Mouse (Mus musculus) CH12.LX (cell line): ENCODE results near the gene Pon3. TPM values are rescaled to one million over a fixed set of nuclear protein-coding genes. Genes with fewer than 3 reads are reported as not detected.
A peak's percentile ranks its signal among the peaks of the same experiment; 100 is the strongest.

Source experiments
- DNase-seq: peaks from one replicate; pipeline ENCODE4 v3.0.0-alpha.2; 2013; ENCODE audit errors: extremely low read depth
- H3K27ac ChIP-seq: 2 replicates; pipeline ENCODE4 v1.5.1; 2012; ENCODE audit warnings: low read depth, mild to moderate bottlenecking, control low read depth, moderate library complexity; ENCODE audit not compliant: insufficient read depth
- H3K27me3 ChIP-seq: replicated peaks from 2 replicates; pipeline ENCODE3; 2012; ENCODE audit warnings: inconsistent platforms
- H3K36me3 ChIP-seq, 2 experiments: replicated peaks in 1 of 2; 2 replicates each; pipeline versions ENCODE3 to v1.6.1; 2012; ENCODE audit warnings: inconsistent platforms in 1 of 2, low read length in 1 of 2, mild to moderate bottlenecking in 1 of 2, mixed read lengths in 1 of 2, moderate library complexity in 1 of 2; ENCODE audit not compliant: control insufficient read depth in 1 of 2, insufficient read depth in 1 of 2
- H3K4me1 ChIP-seq, 2 experiments: 2 replicates each; pipeline ENCODE4 v1.6.1; 2012; ENCODE audit warnings: inconsistent platforms in 1 of 2, moderate library complexity in 1 of 2; ENCODE audit not compliant: insufficient read depth in 2 of 2, control insufficient read depth in 1 of 2
- H3K4me2 ChIP-seq: 2 replicates; pipeline ENCODE4 v1.6.1; 2012; ENCODE audit warnings: low read depth, mild to moderate bottlenecking, control low read depth; ENCODE audit not compliant: poor library complexity, insufficient read depth, severe bottlenecking
- H3K4me3 ChIP-seq, 3 experiments: fragments of 150-350 bp in 1 of 3; sonication (generic) in 1 of 3; replicated peaks in 1 of 3; 2 replicates each; pipeline versions ENCODE3 to v1.5.1; 2011 to 2012; ENCODE audit warnings: low read depth in 2 of 3, low read length in 2 of 3, mild to moderate bottlenecking in 2 of 3, moderate library complexity in 2 of 3, control low read depth in 1 of 3, improper control_type of control experiment in 1 of 3, inconsistent platforms in 1 of 3, mixed read lengths in 1 of 3; ENCODE audit not compliant: poor library complexity in 1 of 3
- H3K79me2 ChIP-seq: replicated peaks from 2 replicates; pipeline ENCODE4 v1.6.1; 2012; ENCODE audit warnings: mild to moderate bottlenecking, moderate library complexity; ENCODE audit not compliant: control insufficient read depth, poor library complexity, insufficient read depth, severe bottlenecking; ENCODE audit errors: extremely low read depth
- H3K9ac ChIP-seq: 2 replicates; pipeline ENCODE4 v1.6.1; 2012; ENCODE audit warnings: low read depth, mild to moderate bottlenecking, control low read depth, moderate library complexity; ENCODE audit not compliant: insufficient read depth
- H3K9me3 ChIP-seq: replicated peaks from 2 replicates; pipeline ENCODE3; 2012; ENCODE audit warnings: low read length, inconsistent platforms, mixed read lengths
- BHLHE40 ChIP-seq: IDR thresholded peaks from 2 replicates; pipeline ENCODE4 v1.6.1; 2011; ENCODE audit warnings: mild to moderate bottlenecking, low read depth, low read length, improper control_type of control experiment
- CHD2 ChIP-seq: IDR thresholded peaks from 2 replicates; pipeline ENCODE4 v1.6.1; 2011; ENCODE audit warnings: low read length, improper control_type of control experiment
- EP300 ChIP-seq: IDR thresholded peaks from 2 replicates; pipeline ENCODE4 v1.6.1; 2011; ENCODE audit warnings: low read length, improper control_type of control experiment
- ETS1 ChIP-seq: conservative IDR thresholded peaks from 2 replicates; pipeline ENCODE4 v1.6.1; 2012; ENCODE audit warnings: low read depth, mild to moderate bottlenecking, inconsistent platforms, low read length, improper control_type of control experiment, moderate library complexity
- GABPA ChIP-seq: IDR thresholded peaks from 2 replicates; pipeline ENCODE4 v1.6.1; 2012; ENCODE audit warnings: low read depth, low read length, improper control_type of control experiment, inconsistent platforms; ENCODE audit not compliant: insufficient replicate concordance
- HCFC1 ChIP-seq: IDR thresholded peaks from 2 replicates; pipeline ENCODE4 v1.6.1; 2012; ENCODE audit warnings: low read depth, mild to moderate bottlenecking, inconsistent platforms, low read length, improper control_type of control experiment
- IRF4 ChIP-seq: IDR thresholded peaks from 2 replicates; pipeline ENCODE4 v1.6.1; 2014; ENCODE audit warnings: low read depth, mild to moderate bottlenecking, inconsistent platforms, low read length, improper control_type of control experiment
- JUN ChIP-seq: IDR thresholded peaks from 2 replicates; pipeline ENCODE4 v1.6.1; 2011; ENCODE audit warnings: low read depth, mild to moderate bottlenecking, low read length, improper control_type of control experiment, moderate library complexity; ENCODE audit not compliant: insufficient read depth
- MAFK ChIP-seq: IDR thresholded peaks from 2 replicates; pipeline ENCODE4 v1.6.1; 2011; ENCODE audit warnings: low read length, improper control_type of control experiment; ENCODE audit not compliant: insufficient replicate concordance
- MAX ChIP-seq: IDR thresholded peaks from 2 replicates; pipeline ENCODE4 v1.6.1; 2011; ENCODE audit warnings: low read length, improper control_type of control experiment
- MEF2A ChIP-seq: IDR thresholded peaks from 2 replicates; pipeline ENCODE4 v1.6.1; 2014; ENCODE audit warnings: low read depth, mild to moderate bottlenecking, inconsistent platforms, low read length, improper control_type of control experiment, borderline replicate concordance
- MXI1 ChIP-seq: IDR thresholded peaks from 2 replicates; pipeline ENCODE4 v1.6.1; 2011; ENCODE audit warnings: mild to moderate bottlenecking, low read depth, low read length, improper control_type of control experiment
- MYC ChIP-seq: IDR thresholded peaks from 2 replicates; pipeline ENCODE4 v1.6.1; 2011; ENCODE audit warnings: low read depth, mild to moderate bottlenecking, improper control_type of control experiment, low read length
- NELFE ChIP-seq: IDR thresholded peaks from 2 replicates; pipeline ENCODE4 v1.6.1; 2011; ENCODE audit warnings: low read depth, low read length, improper control_type of control experiment
- POLR2A ChIP-seq: IDR thresholded peaks from 2 replicates; pipeline ENCODE4 v1.6.1; 2011; ENCODE audit warnings: low read depth, mild to moderate bottlenecking, improper control_type of control experiment, low read length
- RAD21 ChIP-seq: IDR thresholded peaks from 2 replicates; pipeline ENCODE4 v1.6.1; 2011; ENCODE audit warnings: low read depth, mild to moderate bottlenecking, low read length, improper control_type of control experiment, moderate library complexity
- SIN3A ChIP-seq: IDR thresholded peaks from 2 replicates; pipeline ENCODE4 v1.6.1; 2012; ENCODE audit warnings: low read length, improper control_type of control experiment, inconsistent platforms
- TCF12 ChIP-seq: IDR thresholded peaks from 2 replicates; pipeline ENCODE4 v1.6.1; 2014; ENCODE audit warnings: low read depth, mild to moderate bottlenecking, inconsistent platforms, low read length, improper control_type of control experiment
- UBTF ChIP-seq: IDR thresholded peaks from 2 replicates; pipeline ENCODE4 v1.6.1; 2012; ENCODE audit warnings: low read depth, mild to moderate bottlenecking, inconsistent platforms, low read length, improper control_type of control experiment, moderate library complexity
- USF1 ChIP-seq: IDR thresholded peaks from 2 replicates; pipeline ENCODE4 v1.6.1; 2014; ENCODE audit warnings: low read depth, mild to moderate bottlenecking, inconsistent platforms, low read length, improper control_type of control experiment
- USF2 ChIP-seq: conservative IDR thresholded peaks from 2 replicates; pipeline ENCODE4 v1.6.1; 2011; ENCODE audit warnings: low read depth, low read length, improper control_type of control experiment
- ZKSCAN1 ChIP-seq: IDR thresholded peaks from 2 replicates; pipeline ENCODE4 v1.6.1; 2012; ENCODE audit warnings: low read depth, inconsistent platforms, low read length, improper control_type of control experiment, borderline replicate concordance
- ZMIZ1 ChIP-seq: IDR thresholded peaks from 2 replicates; pipeline ENCODE4 v1.6.1; 2012; ENCODE audit warnings: low read depth, mild to moderate bottlenecking, inconsistent platforms, low read length, improper control_type of control experiment
- ZNF384 ChIP-seq: IDR thresholded peaks from 2 replicates; pipeline ENCODE4 v1.6.1; 2012; ENCODE audit warnings: low read depth, low read length, improper control_type of control experiment, inconsistent platforms
- dilution Hi-C: fragments of 300-500 bp; cut with MboI; formaldehyde crosslinking; loops from 2 replicates; pipeline ENCODE4 v1.14.3; 2020; ENCODE audit warnings: low sequenced_read_pairs; ENCODE audit not compliant: extremely low pct_unique_long_range_greater_than_20kb, extremely low pct_ligation_motif_present
- in situ Hi-C: fragments of 300-500 bp; cut with MboI; formaldehyde crosslinking; loops from 3 replicates; pipeline ENCODE4 v1.14.3; 2019; ENCODE audit warnings: low sequenced_read_pairs, low pct_ligation_motif_present, low pct_unique_long_range_greater_than_20kb, mixed read lengths
- polyA plus RNA-seq: library from polyadenylated mRNA; unstranded; fragments of >175 nt; gene quantifications from 2 replicates; pipeline ENCODE4 v1.2.1, GENCODE M21; 2012; ENCODE audit warnings: low read depth; ENCODE audit not compliant: insufficient read length
- total RNA-seq, 2 experiments: library from RNA; depleted of rRNA; stranded (reverse); fragments of 300-350 nt in 1 of 2; fragments of >200 nt in 1 of 2; gene quantifications; 2 replicates each; pipeline ENCODE4 v1.2.3; 2012 to 2014

Gene Pon3
- total and polyA plus RNA-seq, 3 experiments = 13.4 to 33.1 (median 27.5) TPM

DNA sequence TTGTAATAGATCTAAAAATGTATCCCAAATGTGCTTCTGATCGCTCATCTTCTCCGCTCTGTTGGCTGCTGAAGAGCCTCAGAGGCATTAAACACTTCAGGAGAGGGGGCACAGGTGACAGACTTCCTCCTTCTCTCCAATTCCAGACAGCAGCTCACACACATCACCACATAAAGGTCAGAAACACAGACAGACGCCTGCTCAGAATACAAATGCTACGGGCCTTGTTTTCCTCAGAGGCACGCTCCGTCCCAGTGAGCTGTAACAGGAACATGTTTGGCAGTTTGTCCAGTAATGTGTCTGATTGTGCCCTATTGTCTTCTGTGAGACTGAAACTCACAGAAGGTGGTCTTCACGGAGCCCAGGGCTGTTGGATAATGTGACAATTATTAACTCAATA lies 26.3 kb upstream of the Pon3 start:
- Histone ChIP-seq H3K4me1 (peaks cover 4 to 53% of the 10 kb centered on the region in 2 experiments), H3K4me2 (no peak overlapping the region), H3K9me3 (no peaks in the 10 kb centered on the region), H3K9ac (no peak overlapping the region), H3K27ac (no peak overlapping the region), H3K79me2 (no peaks in the 10 kb centered on the region), H3K36me3 (peaks cover 7 to 46% of the 10 kb centered on the region in 2 experiments), H3K4me3 (no peak overlapping the region), H3K27me3 (no peaks in the 10 kb centered on the region)
- TF ChIP-seq JUN (no peak), NELFE (no peak)
- dilution Hi-C loops (no loop called here), in situ Hi-C loops (no loop called here)
- DNase-seq = no peak

GRCm38 (mm10) chr6:5280576-5281305 lies 24.7 kb upstream of the Pon3 start:
- peaks cover 7 to 53% of the 10 kb centered on the region in 2 experiments for H3K36me3 ChIP-seq
- H3K4me1 ChIP-seq = peaks cover 4 to 51% of the 10 kb centered on the region in 2 experiments
- TF ChIP-seq UBTF (no peak), ZMIZ1 (no peak), MEF2A (peak; percentile 82), MAFK (0 out of 2 replicates have a peak, but pooled peaks have one; percentile 61), USF1 (peak; percentile 43), SIN3A (peak; percentile 15; the same call in 1 of the 2 replicates), RAD21 (no peak; the same call in 1 of the 2 replicates), MAX (peak; percentile 65; the same call in 1 of the 2 replicates), ZNF384 (no peak), MYC (peak; percentile 25; the same call in 1 of the 2 replicates), MXI1 (no peak; the same call in 1 of the 2 replicates), BHLHE40 (peak; percentile 65; the same call in 1 of the 2 replicates), HCFC1 (no peak), USF2 (peak; percentile 60), TCF12 (peak; percentile 100), CHD2 (no peak; the same call in 1 of the 2 replicates), ZKSCAN1 (no peak), EP300 (peak; percentile 94), GABPA (no peak), JUN (peak; percentile 48; the same call in 1 of the 2 replicates), POLR2A (no peak), IRF4 (peak; percentile 91), ETS1 (peak; percentile 92)
- dilution Hi-C loops (no loop called here), in situ Hi-C loops (no loop called here)
- no peaks in the 10 kb centered on the region for H3K79me2 ChIP-seq
- DNase-seq = peak; percentile 82
- no peaks in the 10 kb centered on the region for H3K9me3 ChIP-seq
- no peak overlapping the region for H3K4me3 ChIP-seq
- peak overlapping the region; percentile 41; the same call in 1 of the 2 replicates for H3K27ac ChIP-seq
- H3K27me3 ChIP-seq = no peaks in the 10 kb centered on the region
- peak overlapping the region; percentile 38 for H3K4me2 ChIP-seq
- H3K9ac ChIP-seq = no peak overlapping the region
